Mouse (Mus musculus): ENCODE measurements at regions not wholly inside any gene's neighbourhood (a gene's known extent, or its start where the extent isn't known, plus 50 kb on each side); places are given as distances from the start of the nearest gene placed in this dataset.

GRCm38 (mm10) chr4:75838619-75839018 lies 560.5 kb upstream of the Dmac1 start:
- ATAC-seq (replicated peaks; ENCODE audit: insufficient number of reproducible peaks, low FRiP score, low TSS enrichment, low read depth) (no peak), DNase-seq (ENCODE audit: low spot score) (no peak)
- no peaks in the 10 kb centered on the region for H3K4me1 ChIP-seq (ENCODE audit: control insufficient read depth, insufficient read depth, low read length)
- no peak overlapping the region for H3K4me2 ChIP-seq (ENCODE audit: low read depth, low read length)
- H3K9me3 ChIP-seq (replicated peaks; ENCODE audit: control insufficient read depth, low read length) = no peaks in the 10 kb centered on the region
- no peaks in the 10 kb centered on the region for H3K27me3 ChIP-seq (ENCODE audit: control insufficient read depth, insufficient read depth, low read length)
- no peak overlapping the region for H3K27ac ChIP-seq (replicated peaks; ENCODE audit: low read depth, low read length)
- H3K36me3 ChIP-seq (replicated peaks; ENCODE audit: control insufficient read depth, insufficient read depth, low read depth, low read length) = no peaks in the 10 kb centered on the region
- no peak overlapping the region for H3K9ac ChIP-seq (replicated peaks; ENCODE audit: low read length)
- H3K4me3 ChIP-seq (ENCODE audit: low read depth, low read length) = no peak overlapping the region
- 62% methylated on average over 4 of the region's 4 CpGs for WGBS

GRCm38 (mm10) chr4:75827082-75827711 lies 549.1 kb upstream of the Dmac1 start:
- Histone ChIP-seq H3K27me3 (ENCODE audit: control insufficient read depth, insufficient read depth, low read length) (no peaks in the 10 kb centered on the region), H3K9me3 (replicated peaks; ENCODE audit: control insufficient read depth, low read length) (no peaks in the 10 kb centered on the region), H3K9ac (replicated peaks; ENCODE audit: low read length) (no peak overlapping the region), H3K4me2 (ENCODE audit: low read depth, low read length) (no peak overlapping the region), H3K4me3 (ENCODE audit: low read depth, low read length) (no peak overlapping the region), H3K36me3 (replicated peaks; ENCODE audit: control insufficient read depth, insufficient read depth, low read depth, low read length) (no peaks in the 10 kb centered on the region), H3K4me1 (ENCODE audit: control insufficient read depth, insufficient read depth, low read length) (no peaks in the 10 kb centered on the region), H3K27ac (replicated peaks; ENCODE audit: low read depth, low read length) (no peak overlapping the region)
- no peak for ATAC-seq (replicated peaks; ENCODE audit: insufficient number of reproducible peaks, low FRiP score, low TSS enrichment, low read depth)
- no peak for DNase-seq (ENCODE audit: low spot score)
- WGBS = 84% methylated on average over 3 of the region's 3 CpGs

- ATAC-seq (replicated peaks; ENCODE audit: insufficient number of reproducible peaks, low FRiP score, low TSS enrichment, low read depth) (no peak), DNase-seq (ENCODE audit: low spot score) (no peak)
- H3K4me1 ChIP-seq (ENCODE audit: control insufficient read depth, insufficient read depth, low read length) = no peaks in the 10 kb centered on the region
- WGBS = 74% methylated on average over 2 of the region's 2 CpGs
- H3K27ac ChIP-seq (replicated peaks; ENCODE audit: low read depth, low read length) = no peak overlapping the region
- no peaks in the 10 kb centered on the region for H3K9me3 ChIP-seq (replicated peaks; ENCODE audit: control insufficient read depth, low read length)
- H3K9ac ChIP-seq (replicated peaks; ENCODE audit: low read length) = no peak overlapping the region
- no peak overlapping the region for H3K4me2 ChIP-seq (ENCODE audit: low read depth, low read length)
- no peaks in the 10 kb centered on the region for H3K27me3 ChIP-seq (ENCODE audit: control insufficient read depth, insufficient read depth, low read length)
- H3K4me3 ChIP-seq (ENCODE audit: low read depth, low read length) = no peak overlapping the region
- H3K36me3 ChIP-seq (replicated peaks; ENCODE audit: control insufficient read depth, insufficient read depth, low read depth, low read length) = no peaks in the 10 kb centered on the region
These were observed 541.1 kb upstream of the Dmac1 start for GRCm38 (mm10) chr4:75819193-75819603.

GRCm38 (mm10) chr4:75816026-75816425 lies 537.9 kb upstream of the Dmac1 start:
- ATAC-seq (replicated peaks; ENCODE audit: insufficient number of reproducible peaks, low FRiP score, low TSS enrichment, low read depth) (no peak), DNase-seq (ENCODE audit: low spot score) (no peak)
- H3K27ac ChIP-seq (replicated peaks; ENCODE audit: low read depth, low read length) = no peak overlapping the region
- H3K36me3 ChIP-seq (replicated peaks; ENCODE audit: control insufficient read depth, insufficient read depth, low read depth, low read length) = no peaks in the 10 kb centered on the region
- no peaks in the 10 kb centered on the region for H3K9me3 ChIP-seq (replicated peaks; ENCODE audit: control insufficient read depth, low read length)
- 91% methylated on average over 4 of the region's 4 CpGs for WGBS
- no peaks in the 10 kb centered on the region for H3K27me3 ChIP-seq (ENCODE audit: control insufficient read depth, insufficient read depth, low read length)
- H3K4me3 ChIP-seq (ENCODE audit: low read depth, low read length) = no peak overlapping the region
- no peaks in the 10 kb centered on the region for H3K4me1 ChIP-seq (ENCODE audit: control insufficient read depth, insufficient read depth, low read length)
- H3K9ac ChIP-seq (replicated peaks; ENCODE audit: low read length) = no peak overlapping the region
- no peak overlapping the region for H3K4me2 ChIP-seq (ENCODE audit: low read depth, low read length)

- H3K9ac ChIP-seq (replicated peaks; ENCODE audit: low read length) = no peak overlapping the region
- 65% methylated on average over 2 of the region's 2 CpGs for WGBS
- no peak for DNase-seq (ENCODE audit: low spot score)
- no peak overlapping the region for H3K27ac ChIP-seq (replicated peaks; ENCODE audit: low read depth, low read length)
- no peaks in the 10 kb centered on the region for H3K27me3 ChIP-seq (ENCODE audit: control insufficient read depth, insufficient read depth, low read length)
- H3K36me3 ChIP-seq (replicated peaks; ENCODE audit: control insufficient read depth, insufficient read depth, low read depth, low read length) = no peaks in the 10 kb centered on the region
- H3K4me3 ChIP-seq (ENCODE audit: low read depth, low read length) = no peak overlapping the region
- no peaks in the 10 kb centered on the region for H3K4me1 ChIP-seq (ENCODE audit: control insufficient read depth, insufficient read depth, low read length)
- H3K9me3 ChIP-seq (replicated peaks; ENCODE audit: control insufficient read depth, low read length) = no peaks in the 10 kb centered on the region
- ATAC-seq (replicated peaks; ENCODE audit: insufficient number of reproducible peaks, low FRiP score, low TSS enrichment, low read depth) = no peak
- no peak overlapping the region for H3K4me2 ChIP-seq (ENCODE audit: low read depth, low read length)
These were observed 534.2 kb upstream of the Dmac1 start for GRCm38 (mm10) chr4:75812266-75812665.

- WGBS = 84% methylated on average over 4 of the region's 4 CpGs
- no peak for DNase-seq (ENCODE audit: low spot score)
- no peaks in the 10 kb centered on the region for H3K27me3 ChIP-seq (ENCODE audit: control insufficient read depth, insufficient read depth, low read length)
- ATAC-seq (replicated peaks; ENCODE audit: insufficient number of reproducible peaks, low FRiP score, low TSS enrichment, low read depth) = no peak
- H3K27ac ChIP-seq (replicated peaks; ENCODE audit: low read depth, low read length) = no peak overlapping the region
- H3K4me3 ChIP-seq (ENCODE audit: low read depth, low read length) = no peak overlapping the region
- H3K4me2 ChIP-seq (ENCODE audit: low read depth, low read length) = no peak overlapping the region
- H3K4me1 ChIP-seq (ENCODE audit: control insufficient read depth, insufficient read depth, low read length) = no peaks in the 10 kb centered on the region
- H3K9ac ChIP-seq (replicated peaks; ENCODE audit: low read length) = no peak overlapping the region
- H3K9me3 ChIP-seq (replicated peaks; ENCODE audit: control insufficient read depth, low read length) = no peaks in the 10 kb centered on the region
- H3K36me3 ChIP-seq (replicated peaks; ENCODE audit: control insufficient read depth, insufficient read depth, low read depth, low read length) = no peaks in the 10 kb centered on the region
These were observed 523.8 kb upstream of the Dmac1 start for GRCm38 (mm10) chr4:75801870-75802269.

GRCm38 (mm10) chr4:75801156-75801555 lies 523.1 kb upstream of the Dmac1 start:
- DNase-seq (ENCODE audit: low spot score) = no peak
- WGBS = 79% methylated on average over 4 of the region's 4 CpGs
- no peak for ATAC-seq (replicated peaks; ENCODE audit: insufficient number of reproducible peaks, low FRiP score, low TSS enrichment, low read depth)

GRCm38 (mm10) chr4:75791789-75792188 lies 513.7 kb upstream of the Dmac1 start:
- no peaks in the 10 kb centered on the region for H3K4me1 ChIP-seq (ENCODE audit: control insufficient read depth, insufficient read depth, low read length)
- H3K9ac ChIP-seq (replicated peaks; ENCODE audit: low read length) = no peak overlapping the region
- no peak overlapping the region for H3K4me2 ChIP-seq (ENCODE audit: low read depth, low read length)
- no peak overlapping the region for H3K4me3 ChIP-seq (ENCODE audit: low read depth, low read length)
- no peak for ATAC-seq (replicated peaks; ENCODE audit: insufficient number of reproducible peaks, low FRiP score, low TSS enrichment, low read depth)
- no peak overlapping the region for H3K27ac ChIP-seq (replicated peaks; ENCODE audit: low read depth, low read length)
- no peak for DNase-seq (ENCODE audit: low spot score)
- no peaks in the 10 kb centered on the region for H3K36me3 ChIP-seq (replicated peaks; ENCODE audit: control insufficient read depth, insufficient read depth, low read depth, low read length)
- H3K27me3 ChIP-seq (ENCODE audit: control insufficient read depth, insufficient read depth, low read length) = no peaks in the 10 kb centered on the region
- H3K9me3 ChIP-seq (replicated peaks; ENCODE audit: control insufficient read depth, low read length) = no peaks in the 10 kb centered on the region

More at GRCm38 (mm10) chr4:75801156-75801555, 523.1 kb upstream of the Dmac1 start:
- Histone ChIP-seq H3K4me1 (ENCODE audit: control insufficient read depth, insufficient read depth, low read length) (no peaks in the 10 kb centered on the region), H3K36me3 (replicated peaks; ENCODE audit: control insufficient read depth, insufficient read depth, low read depth, low read length) (no peaks in the 10 kb centered on the region), H3K9ac (replicated peaks; ENCODE audit: low read length) (no peak overlapping the region), H3K27ac (replicated peaks; ENCODE audit: low read depth, low read length) (no peak overlapping the region), H3K4me2 (ENCODE audit: low read depth, low read length) (no peak overlapping the region), H3K4me3 (ENCODE audit: low read depth, low read length) (no peak overlapping the region), H3K9me3 (replicated peaks; ENCODE audit: control insufficient read depth, low read length) (no peaks in the 10 kb centered on the region), H3K27me3 (ENCODE audit: control insufficient read depth, insufficient read depth, low read length) (no peaks in the 10 kb centered on the region)
